Mouse (Mus musculus): Measurements from ENCODE around the gene Pik3c2b. TPM values are rescaled to one million over a fixed set of nuclear protein-coding genes. Genes with fewer than 3 reads are reported as not detected.

Pik3c2b gene
- polyA plus RNA-seq, 1 experiment, result 1.8 TPM

GRCm38 (mm10) chr1:133059592-133059991, 14.1 kb downstream of the Pik3c2b start:
- Histone ChIP-seq H3K27me3 (ENCODE audit: control insufficient read depth, insufficient read depth, insufficient read length) (no peaks in the 10 kb centered on the region), H3K4me3 (no peak overlapping the region), H3ac (ENCODE audit: control insufficient read depth, insufficient read length) (no peak overlapping the region), H3K79me2 (ENCODE audit: control insufficient read depth, insufficient read depth) (no peaks in the 10 kb centered on the region), H3K36me3 (ENCODE audit: control insufficient read depth, insufficient read depth) (no peaks in the 10 kb centered on the region), H3K4me2 (ENCODE audit: low read depth) (no peak overlapping the region)
- TF ChIP-seq POLR2A (IDR thresholded peaks at IDR 0.05; ENCODE audit: insufficient read length, low read depth) (no peak), E2F4 (IDR thresholded peaks at IDR 0.05; ENCODE audit: insufficient read depth) (no peak), MYOD1 (IDR thresholded peaks at IDR 0.05; ENCODE audit: control insufficient read depth in 1 of 3, insufficient read length in 2 of 3, low read depth in 2 of 3) (no peak), TCF3 (IDR thresholded peaks at IDR 0.05; ENCODE audit: insufficient read length, low read depth) (no peak), SRF (IDR thresholded peaks at IDR 0.05; ENCODE audit: control insufficient read depth, insufficient read length, low read depth) (no peak), MAX (IDR thresholded peaks at IDR 0.05; ENCODE audit: low read depth) (no peak), TCF12 (IDR thresholded peaks at IDR 0.05; ENCODE audit: insufficient read depth, poor library complexity, severe bottlenecking) (no peak), REST (IDR thresholded peaks at IDR 0.05; ENCODE audit: insufficient read depth, insufficient read length) (no peak)

GRCm38 (mm10) chr1:133060681-133061080, 15.2 kb downstream of the Pik3c2b start:
- Histone ChIP-seq H3K79me2 (ENCODE audit: control insufficient read depth, insufficient read depth) (no peaks in the 10 kb centered on the region), H3K4me2 (ENCODE audit: low read depth) (no peak overlapping the region), H3K27me3 (ENCODE audit: control insufficient read depth, insufficient read depth, insufficient read length) (no peaks in the 10 kb centered on the region), H3K4me3 (no peak overlapping the region), H3K36me3 (ENCODE audit: control insufficient read depth, insufficient read depth) (no peaks in the 10 kb centered on the region), H3ac (ENCODE audit: control insufficient read depth, insufficient read length) (no peak overlapping the region)
- no peak for TF ChIP-seq CEBPB (IDR thresholded peaks at IDR 0.05; ENCODE audit: insufficient read depth, poor library complexity, severe bottlenecking)
- TF ChIP-seq MAX (IDR thresholded peaks at IDR 0.05; ENCODE audit: low read depth), result no peak
- TF ChIP-seq MYOD1 (IDR thresholded peaks at IDR 0.05; ENCODE audit: control insufficient read depth in 1 of 3, insufficient read length in 2 of 3, low read depth in 2 of 3), result no peak
- no peak for TF ChIP-seq TCF12 (IDR thresholded peaks at IDR 0.05; ENCODE audit: insufficient read depth, poor library complexity, severe bottlenecking)
- no peak for TF ChIP-seq REST (IDR thresholded peaks at IDR 0.05; ENCODE audit: insufficient read depth, insufficient read length)
- TF ChIP-seq POLR2A (IDR thresholded peaks at IDR 0.05; ENCODE audit: insufficient read length, low read depth), result no peak
- TF ChIP-seq MYOG (IDR thresholded peaks at IDR 0.05; ENCODE audit: control insufficient read depth in 1 of 3, insufficient read depth in 1 of 3, insufficient read length in 2 of 3, low read depth in 2 of 3), result no peak
- TF ChIP-seq POLR2AphosphoS2 (IDR thresholded peaks at IDR 0.05; ENCODE audit: insufficient read length, low read depth), result no peak
- TF ChIP-seq E2F4 (IDR thresholded peaks at IDR 0.05; ENCODE audit: insufficient read depth), result no peak
- no peak for TF ChIP-seq USF1 (IDR thresholded peaks at IDR 0.05; ENCODE audit: low read depth)
- TF ChIP-seq SRF (IDR thresholded peaks at IDR 0.05; ENCODE audit: control insufficient read depth, insufficient read length, low read depth), result no peak
- TF ChIP-seq TCF3 (IDR thresholded peaks at IDR 0.05; ENCODE audit: insufficient read length, low read depth), result no peak

GRCm38 (mm10) chr1:133063164-133063563, 17.7 kb downstream of the Pik3c2b start:
- no peaks in the 10 kb centered on the region for H3K36me3 ChIP-seq (ENCODE audit: control insufficient read depth, insufficient read depth)
- no peak overlapping the region for H3K4me3 ChIP-seq
- H3K4me2 ChIP-seq (ENCODE audit: low read depth), result no peak overlapping the region
- no peaks in the 10 kb centered on the region for H3K79me2 ChIP-seq (ENCODE audit: control insufficient read depth, insufficient read depth)
- TF ChIP-seq TCF12 (IDR thresholded peaks at IDR 0.05; ENCODE audit: insufficient read depth, poor library complexity, severe bottlenecking) (no peak), MYOG (IDR thresholded peaks at IDR 0.05; ENCODE audit: control insufficient read depth in 1 of 3, insufficient read depth in 1 of 3, insufficient read length in 2 of 3, low read depth in 2 of 3) (no peak), MAX (IDR thresholded peaks at IDR 0.05; ENCODE audit: low read depth) (no peak), CEBPB (IDR thresholded peaks at IDR 0.05; ENCODE audit: insufficient read depth, poor library complexity, severe bottlenecking) (no peak), E2F4 (IDR thresholded peaks at IDR 0.05; ENCODE audit: insufficient read depth) (no peak), REST (IDR thresholded peaks at IDR 0.05; ENCODE audit: insufficient read depth, insufficient read length) (no peak), TCF3 (IDR thresholded peaks at IDR 0.05; ENCODE audit: insufficient read length, low read depth) (no peak), MYOD1 (IDR thresholded peaks at IDR 0.05; ENCODE audit: control insufficient read depth in 1 of 3, insufficient read length in 2 of 3, low read depth in 2 of 3) (no peak), POLR2A (IDR thresholded peaks at IDR 0.05; ENCODE audit: insufficient read length, low read depth) (no peak), SRF (IDR thresholded peaks at IDR 0.05; ENCODE audit: control insufficient read depth, insufficient read length, low read depth) (no peak), POLR2AphosphoS2 (IDR thresholded peaks at IDR 0.05; ENCODE audit: insufficient read length, low read depth) (no peak), USF1 (IDR thresholded peaks at IDR 0.05; ENCODE audit: low read depth) (no peak)
- no peaks in the 10 kb centered on the region for H3K27me3 ChIP-seq (ENCODE audit: control insufficient read depth, insufficient read depth, insufficient read length)
- H3ac ChIP-seq (ENCODE audit: control insufficient read depth, insufficient read length), result no peak overlapping the region

GRCm38 (mm10) chr1:133068268-133068667, 22.8 kb downstream of the Pik3c2b start:
- TF ChIP-seq REST (IDR thresholded peaks at IDR 0.05; ENCODE audit: insufficient read depth, insufficient read length) (no peak), POLR2A (IDR thresholded peaks at IDR 0.05; ENCODE audit: insufficient read length, low read depth) (peak; percentile 32), MYOD1 (IDR thresholded peaks at IDR 0.05; ENCODE audit: control insufficient read depth in 1 of 3, insufficient read length in 2 of 3, low read depth in 2 of 3) (no peak), TCF12 (IDR thresholded peaks at IDR 0.05; ENCODE audit: insufficient read depth, poor library complexity, severe bottlenecking) (no peak), USF1 (IDR thresholded peaks at IDR 0.05; ENCODE audit: low read depth) (no peak), TCF3 (IDR thresholded peaks at IDR 0.05; ENCODE audit: insufficient read length, low read depth) (no peak), POLR2AphosphoS2 (IDR thresholded peaks at IDR 0.05; ENCODE audit: insufficient read length, low read depth) (no peak), MYOG (IDR thresholded peaks at IDR 0.05; ENCODE audit: control insufficient read depth in 1 of 3, insufficient read depth in 1 of 3, insufficient read length in 2 of 3, low read depth in 2 of 3) (peak in 1 of 3 experiments; percentile 1), MAX (IDR thresholded peaks at IDR 0.05; ENCODE audit: low read depth) (no peak), SRF (IDR thresholded peaks at IDR 0.05; ENCODE audit: control insufficient read depth, insufficient read length, low read depth) (no peak), CEBPB (IDR thresholded peaks at IDR 0.05; ENCODE audit: insufficient read depth, poor library complexity, severe bottlenecking) (no peak)
- Histone ChIP-seq H3ac (ENCODE audit: control insufficient read depth, insufficient read length) (no peak overlapping the region), H3K27me3 (ENCODE audit: control insufficient read depth, insufficient read depth, insufficient read length) (no peaks in the 10 kb centered on the region), H3K36me3 (ENCODE audit: control insufficient read depth, insufficient read depth) (no peaks in the 10 kb centered on the region), H3K79me2 (ENCODE audit: control insufficient read depth, insufficient read depth) (no peaks in the 10 kb centered on the region), H3K4me3 (peak overlapping the region; percentile 7), H3K4me2 (ENCODE audit: low read depth) (peak overlapping the region; percentile 61)

Data from myocyte (in vitro differentiated cells).